Mouse (Mus musculus) layer of hippocampus, postnatal 36 days (tissue): ENCODE results near the gene Etnppl. TPM values are rescaled to one million over a fixed set of nuclear protein-coding genes. Genes with fewer than 3 reads are reported as not detected.

ENCODE experiments used
- DNase-seq, 2 experiments: peaks; one replicate each; pipeline ENCODE4 v3.0.0; 2022
- total RNA-seq, 2 experiments: library from RNA; stranded (reverse); gene quantifications; 2 replicates each; pipeline ENCODE4 v1.2.3; 2021

Gene Etnppl
- total RNA-seq, 2 experiments from 2014 or later = 5.6 to 5.8 TPM

DNA sequence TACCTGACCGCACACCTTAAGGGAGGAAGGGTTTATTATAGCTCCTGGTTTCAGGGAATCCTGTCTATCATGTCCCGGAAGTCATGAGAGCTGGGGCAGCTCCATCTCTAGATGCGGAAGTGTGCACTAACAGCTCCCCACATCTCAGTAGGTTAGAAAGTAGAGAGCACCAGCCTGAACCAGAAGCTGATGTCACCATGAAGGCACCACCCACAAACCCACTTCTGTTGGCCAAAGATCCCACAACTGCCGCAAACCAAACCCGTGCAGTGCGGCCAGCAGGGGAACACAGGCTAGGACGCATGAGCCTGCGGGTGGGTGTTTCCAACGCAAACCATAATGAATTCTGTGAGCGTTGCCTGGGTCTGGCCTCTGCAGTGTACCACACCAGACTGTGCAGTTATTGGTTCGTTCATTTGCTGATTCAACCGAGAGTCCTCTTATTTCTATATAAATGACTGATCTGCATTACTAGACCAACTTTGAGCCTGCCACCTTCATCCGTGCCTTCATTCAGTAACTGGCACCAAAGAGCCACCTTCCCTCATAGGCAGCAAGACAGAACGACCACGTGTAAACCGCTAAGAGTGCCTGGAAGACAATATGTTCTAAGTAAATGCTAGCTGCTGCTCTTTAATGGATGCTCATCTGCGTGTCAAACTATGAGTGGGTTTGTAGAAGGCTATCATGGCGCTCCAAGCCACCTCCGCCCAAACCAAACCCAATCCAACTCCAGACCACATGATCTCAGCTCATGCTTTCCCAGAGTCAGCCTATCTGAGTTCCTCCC is 60.6 kb downstream of the Etnppl start:
- no peak for DNase-seq

DNA sequence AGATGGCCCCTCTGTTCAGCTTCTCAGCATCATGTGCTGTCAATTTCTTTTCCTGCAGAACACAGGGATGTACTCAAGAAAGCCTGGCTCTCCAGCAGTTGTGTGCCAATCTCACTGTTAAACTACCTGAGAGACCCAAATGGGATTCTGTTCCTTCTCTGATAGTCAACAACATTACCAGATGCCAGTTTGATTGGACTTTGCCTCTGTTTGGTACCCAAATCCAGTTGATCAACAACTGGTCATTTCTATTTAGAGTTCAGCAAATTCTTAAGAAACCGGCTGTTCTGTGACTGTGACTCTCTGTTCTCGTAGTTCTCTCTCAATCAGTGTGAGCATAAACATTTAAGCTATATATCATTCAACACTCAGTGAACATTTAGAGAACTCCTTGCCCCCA is 64.0 kb downstream of the Etnppl start:
- DNase-seq = no peak

DNA sequence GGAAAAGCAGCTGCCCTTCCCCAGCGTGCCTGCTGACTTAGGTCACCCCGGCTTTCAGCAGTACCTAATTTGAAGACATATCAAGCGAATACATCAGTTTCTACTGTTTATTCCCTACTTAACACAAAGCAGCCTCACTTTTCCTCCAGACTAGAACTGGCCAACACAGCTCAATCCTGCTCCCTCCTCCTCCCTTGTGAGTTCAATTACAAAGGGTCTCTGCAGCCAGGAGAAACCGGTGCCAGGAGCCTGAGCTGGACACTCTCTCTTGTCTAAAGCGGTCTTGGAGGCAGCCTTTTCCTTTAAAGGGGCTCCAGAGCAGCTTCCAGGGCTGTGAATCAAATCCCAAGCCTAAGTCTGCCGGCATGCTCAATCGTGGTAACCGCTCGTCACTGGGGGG is 64.9 kb downstream of the Etnppl start:
- DNase-seq = no peak

DNA sequence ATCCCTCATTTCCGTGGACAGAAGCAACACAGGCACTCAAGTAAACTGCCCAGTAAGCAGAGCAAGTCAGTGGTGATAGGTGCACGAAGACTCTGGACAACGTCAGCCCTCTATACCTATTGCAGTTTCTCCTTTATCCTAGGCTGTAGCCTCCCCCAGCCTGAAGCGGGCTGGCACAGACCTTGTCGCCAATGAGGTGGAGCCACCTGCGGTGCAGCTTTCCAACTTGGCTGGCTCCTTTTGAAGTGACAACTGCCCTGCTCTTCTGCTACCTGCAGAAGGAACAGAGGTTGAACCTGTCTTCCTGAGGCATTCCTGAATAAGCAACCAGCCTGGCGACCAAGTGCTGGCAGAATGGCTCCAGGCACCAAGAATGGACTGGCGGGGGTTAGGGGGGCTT is 66.6 kb downstream of the Etnppl start:
- DNase-seq = no peak

DNA sequence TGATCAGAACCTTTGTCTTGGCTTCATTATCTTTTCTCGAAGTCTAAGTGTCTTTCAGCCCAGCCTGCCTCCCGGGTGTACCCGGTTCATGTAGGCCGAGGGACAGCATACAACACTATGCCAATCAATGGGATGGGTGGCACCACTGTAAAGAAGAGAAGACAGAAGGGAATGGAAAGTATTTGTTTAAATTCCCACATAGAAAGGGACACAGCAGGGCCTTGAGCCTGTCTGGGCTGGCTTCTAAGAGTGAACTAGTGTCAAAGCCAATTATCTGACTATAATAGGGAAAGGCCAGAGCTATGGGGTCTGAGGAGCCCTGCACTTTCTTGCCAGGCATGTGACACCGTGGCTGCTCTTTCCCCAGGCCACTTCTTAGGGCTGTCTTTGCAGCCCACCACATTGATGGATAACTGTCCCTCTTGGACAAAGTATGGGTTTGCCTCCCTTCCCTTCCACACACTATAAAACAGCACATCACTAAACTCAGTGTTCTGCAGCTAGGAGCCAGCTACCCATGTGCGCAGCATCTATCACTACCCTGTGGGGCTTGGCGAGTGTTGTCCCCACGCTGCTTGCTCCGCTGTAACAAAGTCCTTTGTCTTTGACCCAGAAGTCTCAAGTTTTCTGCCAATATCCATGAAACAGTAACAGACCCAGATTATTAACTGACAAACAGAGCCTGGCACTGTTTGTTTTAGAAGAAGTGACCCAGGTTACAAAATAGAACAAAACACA is 67.2 kb downstream of the Etnppl start:
- DNase-seq = no peak

DNA sequence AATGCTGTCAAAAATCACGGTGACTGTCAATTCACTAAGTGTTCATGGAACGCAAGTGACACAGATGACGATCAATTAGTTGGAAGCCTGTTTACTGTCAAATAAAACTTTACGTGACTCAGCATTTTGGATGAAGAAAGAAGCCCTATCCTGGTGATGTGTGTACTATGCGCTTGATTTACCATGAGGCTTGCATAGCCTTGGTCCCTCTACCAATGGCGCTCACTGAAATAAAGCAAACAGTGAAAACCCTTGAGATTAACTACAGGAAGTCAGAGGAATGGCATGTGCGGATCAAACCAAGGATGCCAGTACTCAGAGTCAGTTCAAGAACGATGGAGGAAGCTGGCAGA is 67.7 kb downstream of the Etnppl start:
- no peak for DNase-seq

DNA sequence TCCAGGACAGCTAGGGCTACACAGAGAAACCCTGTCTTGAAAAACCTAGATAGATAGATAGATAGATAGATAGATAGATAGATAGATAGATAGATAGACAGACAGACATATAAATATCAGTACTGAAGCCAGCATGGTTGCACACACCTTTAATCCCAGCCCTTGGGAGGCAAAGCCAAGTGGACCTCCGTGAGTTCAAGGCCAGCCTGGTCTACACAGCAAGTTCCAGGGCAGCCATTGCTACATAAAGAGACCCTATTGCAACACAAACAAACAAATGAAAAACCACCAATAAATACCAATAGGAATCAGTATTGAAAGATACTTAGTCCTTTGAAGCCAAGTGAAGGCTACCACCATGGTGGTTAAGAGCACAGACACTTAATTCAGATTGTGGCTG is 69.8 kb downstream of the Etnppl start:
- DNase-seq = no peak

Other genes starting within 250 kb of the Etnppl start
- gene Ostc, start 92.0 kb downstream of the Etnppl start, total RNA-seq = 10 to 100 TPM; 67.1 TPM
- gene Rpl34, start 113.0 kb downstream of the Etnppl start, total RNA-seq = 100 to 1,000 TPM; 327 to 329 TPM